Mouse (Mus musculus): ENCODE measurements at regions not wholly inside any gene's neighbourhood (a gene's known extent, or its start where the extent isn't known, plus 50 kb on each side); places are given as distances from the start of the nearest gene placed in this dataset.

DNA sequence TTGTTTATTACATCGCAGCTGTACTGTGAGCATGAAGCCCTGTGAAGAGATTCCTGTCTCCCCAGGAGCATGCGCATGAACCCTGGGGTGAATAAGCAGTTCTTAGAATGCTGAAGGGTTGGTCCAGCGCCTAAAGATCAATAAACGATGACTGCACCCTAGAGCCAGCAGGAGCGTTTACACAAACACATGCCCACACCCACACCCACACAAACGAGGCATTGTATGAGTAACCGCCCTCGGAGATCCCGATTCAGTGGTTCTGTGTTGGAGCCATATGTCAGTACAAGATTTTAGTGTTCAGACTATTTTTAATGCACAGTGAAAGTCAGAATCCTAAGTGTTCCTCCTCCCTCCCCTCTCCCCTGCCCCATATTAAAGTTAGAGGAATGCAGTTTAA lies 57.3 kb downstream of the Edn1 start:
- no peak for ATAC-seq (ENCODE audit: low FRiP score)
- WGBS, result 80% methylated on average over 9 of the region's 9 CpGs
- Histone ChIP-seq H3K27ac (no peak overlapping the region), H3K27me3 (ENCODE audit: control insufficient read depth, insufficient read depth, low read length) (no peaks in the 10 kb centered on the region), H3K4me2 (replicated peaks) (no peak overlapping the region), H3K36me3 (replicated peaks; ENCODE audit: control insufficient read depth, insufficient read depth) (no peaks in the 10 kb centered on the region), H3K9ac (no peak overlapping the region), H3K9me3 (ENCODE audit: control insufficient read depth, low read length) (no peaks in the 10 kb centered on the region), H3K4me1 (replicated peaks; ENCODE audit: control insufficient read depth, insufficient read depth, low read length) (no peaks in the 10 kb centered on the region), H3K4me3 (replicated peaks; ENCODE audit: low read length) (no peak overlapping the region)
- no peak for DNase-seq (ENCODE audit: low spot score)

DNA sequence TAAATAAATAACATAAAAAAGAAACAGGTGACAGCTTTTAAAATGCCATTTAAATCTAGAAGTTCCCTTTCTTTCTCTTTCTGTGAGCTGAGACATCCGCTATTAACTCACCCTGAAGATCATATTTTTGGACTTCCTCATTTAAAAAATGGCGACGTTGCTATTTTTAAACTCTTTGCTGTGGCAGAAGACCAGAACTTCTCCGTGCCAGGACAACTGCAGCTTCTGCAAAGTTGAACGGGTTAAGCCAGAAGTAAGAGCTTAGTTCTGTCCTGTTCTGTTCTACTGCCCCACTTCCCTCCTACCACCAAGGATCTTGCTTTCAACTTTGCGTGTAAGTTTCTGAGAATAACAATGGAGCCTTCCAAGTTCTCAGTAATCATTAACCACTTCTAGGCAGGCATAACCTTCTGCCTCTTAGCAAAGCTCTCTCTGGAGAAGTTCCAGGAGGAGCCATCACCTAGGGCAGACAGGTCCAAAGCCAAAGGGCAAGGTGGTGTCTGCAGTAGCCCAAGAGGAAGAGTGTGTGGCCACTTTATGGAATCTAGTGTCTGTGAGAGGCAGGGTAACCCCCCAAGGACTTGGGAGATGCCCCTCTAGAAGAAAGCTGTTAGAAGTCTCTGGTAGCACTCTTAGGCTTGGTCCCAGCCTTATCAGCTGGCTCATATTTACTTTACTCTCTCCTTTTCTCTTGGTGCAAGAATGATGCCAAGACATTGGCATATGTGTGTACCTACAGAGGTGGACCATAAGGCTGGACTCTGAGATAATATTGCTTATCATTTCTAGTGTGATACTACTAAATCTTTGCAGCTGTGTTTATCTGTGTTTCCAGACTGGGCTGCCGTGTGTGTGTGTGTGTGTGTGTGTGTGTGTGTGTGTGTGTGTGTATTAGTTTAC lies 66.6 kb downstream of the Edn1 start:
- H3K27ac ChIP-seq, result no peak overlapping the region
- ATAC-seq (ENCODE audit: low FRiP score) (no peak), DNase-seq (ENCODE audit: low spot score) (no peak)
- H3K4me3 ChIP-seq (replicated peaks; ENCODE audit: low read length), result no peak overlapping the region
- H3K9me3 ChIP-seq (ENCODE audit: control insufficient read depth, low read length), result no peaks in the 10 kb centered on the region
- H3K27me3 ChIP-seq (ENCODE audit: control insufficient read depth, insufficient read depth, low read length), result no peaks in the 10 kb centered on the region
- no peak overlapping the region for H3K4me2 ChIP-seq (replicated peaks)
- no peak overlapping the region for H3K9ac ChIP-seq
- 86% methylated on average over 7 of the region's 7 CpGs for WGBS
- H3K36me3 ChIP-seq (replicated peaks; ENCODE audit: control insufficient read depth, insufficient read depth), result no peaks in the 10 kb centered on the region
- H3K4me1 ChIP-seq (replicated peaks; ENCODE audit: control insufficient read depth, insufficient read depth, low read length), result no peaks in the 10 kb centered on the region

DNA sequence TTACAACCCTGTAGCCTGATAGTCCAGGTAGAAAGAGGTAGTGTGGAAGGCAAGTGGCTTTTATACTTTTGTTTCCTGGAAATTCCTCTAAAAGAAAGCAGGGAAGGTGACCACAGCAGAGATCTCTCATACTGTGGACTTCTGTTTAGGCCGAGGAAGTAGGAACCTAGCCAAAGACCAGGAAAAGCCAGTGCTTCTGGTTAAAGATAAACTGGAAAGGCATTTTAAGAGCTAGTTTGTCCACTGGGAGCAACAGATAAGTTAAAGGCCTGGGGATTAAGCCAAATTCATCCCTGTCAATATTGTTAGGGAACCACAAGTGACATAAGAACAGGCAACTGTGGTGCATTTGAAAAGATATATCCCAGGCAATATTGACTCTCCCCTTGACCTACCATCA lies 68.5 kb downstream of the Edn1 start:
- DNase-seq (ENCODE audit: low spot score) (no peak), ATAC-seq (ENCODE audit: low FRiP score) (no peak)
- Histone ChIP-seq H3K4me3 (replicated peaks; ENCODE audit: low read length) (no peak overlapping the region), H3K4me2 (replicated peaks) (no peak overlapping the region), H3K4me1 (replicated peaks; ENCODE audit: control insufficient read depth, insufficient read depth, low read length) (no peaks in the 10 kb centered on the region), H3K27ac (no peak overlapping the region), H3K9ac (no peak overlapping the region), H3K36me3 (replicated peaks; ENCODE audit: control insufficient read depth, insufficient read depth) (no peaks in the 10 kb centered on the region), H3K9me3 (ENCODE audit: control insufficient read depth, low read length) (no peaks in the 10 kb centered on the region), H3K27me3 (ENCODE audit: control insufficient read depth, insufficient read depth, low read length) (no peaks in the 10 kb centered on the region)
- WGBS, result 96% methylated on average over 1 of the region's 1 CpGs

DNA sequence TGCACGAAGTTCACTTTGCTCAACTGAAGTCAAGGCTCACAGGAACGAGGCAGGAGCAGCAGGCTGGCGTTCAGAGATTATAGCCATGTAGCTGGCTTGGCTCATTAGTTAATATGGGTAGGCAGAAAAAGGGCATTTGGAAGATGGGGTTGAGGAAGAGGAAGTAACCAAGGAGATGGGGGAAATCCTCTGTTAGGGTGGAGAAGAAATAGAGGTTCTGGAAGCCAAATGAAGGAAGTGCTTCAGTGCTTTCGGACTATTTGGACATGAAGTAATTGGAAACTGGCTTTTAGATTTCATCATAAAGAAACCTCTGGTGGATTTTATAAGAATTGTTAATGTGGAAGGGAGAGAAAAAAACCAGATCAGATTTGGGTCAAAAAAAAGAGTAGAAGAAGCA lies 70.9 kb downstream of the Edn1 start:
- 86% methylated on average over 4 of the region's 4 CpGs for WGBS
- H3K9ac ChIP-seq, result no peak overlapping the region
- no peak overlapping the region for H3K27ac ChIP-seq
- DNase-seq (ENCODE audit: low spot score) (no peak), ATAC-seq (ENCODE audit: low FRiP score) (no peak)
- H3K36me3 ChIP-seq (replicated peaks; ENCODE audit: control insufficient read depth, insufficient read depth), result no peaks in the 10 kb centered on the region
- no peaks in the 10 kb centered on the region for H3K9me3 ChIP-seq (ENCODE audit: control insufficient read depth, low read length)
- no peaks in the 10 kb centered on the region for H3K27me3 ChIP-seq (ENCODE audit: control insufficient read depth, insufficient read depth, low read length)
- H3K4me1 ChIP-seq (replicated peaks; ENCODE audit: control insufficient read depth, insufficient read depth, low read length), result no peaks in the 10 kb centered on the region
- H3K4me2 ChIP-seq (replicated peaks), result no peak overlapping the region
- no peak overlapping the region for H3K4me3 ChIP-seq (replicated peaks; ENCODE audit: low read length)

DNA sequence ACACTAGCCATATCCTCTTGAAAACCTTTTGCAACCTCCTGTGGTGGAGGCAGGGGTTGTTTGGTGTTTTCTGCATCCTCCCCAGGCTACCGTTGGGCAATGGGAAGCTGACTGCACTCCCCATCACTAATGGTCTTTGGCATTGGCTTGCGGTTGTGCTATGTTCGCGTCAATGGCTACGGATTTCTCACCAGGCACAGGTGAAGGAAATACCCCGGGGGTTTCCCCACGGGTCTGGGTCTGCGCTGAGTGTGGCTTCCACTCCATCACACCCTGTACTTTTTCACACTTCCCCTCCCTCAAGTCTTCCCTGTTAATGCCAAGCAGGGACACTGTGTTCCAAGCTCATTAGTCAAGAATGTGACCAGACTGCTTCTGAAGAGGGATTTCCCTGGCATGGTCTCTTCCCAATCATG lies 72.9 kb downstream of the Edn1 start:
- Histone ChIP-seq H3K36me3 (replicated peaks; ENCODE audit: control insufficient read depth, insufficient read depth) (no peaks in the 10 kb centered on the region), H3K9ac (no peak overlapping the region), H3K27ac (no peak overlapping the region), H3K27me3 (ENCODE audit: control insufficient read depth, insufficient read depth, low read length) (no peaks in the 10 kb centered on the region), H3K9me3 (ENCODE audit: control insufficient read depth, low read length) (no peaks in the 10 kb centered on the region), H3K4me2 (replicated peaks) (no peak overlapping the region), H3K4me3 (replicated peaks; ENCODE audit: low read length) (no peak overlapping the region), H3K4me1 (replicated peaks; ENCODE audit: control insufficient read depth, insufficient read depth, low read length) (no peaks in the 10 kb centered on the region)
- ATAC-seq (ENCODE audit: low FRiP score), result no peak
- 88% methylated on average over 8 of the region's 8 CpGs for WGBS
- DNase-seq (ENCODE audit: low spot score), result no peak

DNA sequence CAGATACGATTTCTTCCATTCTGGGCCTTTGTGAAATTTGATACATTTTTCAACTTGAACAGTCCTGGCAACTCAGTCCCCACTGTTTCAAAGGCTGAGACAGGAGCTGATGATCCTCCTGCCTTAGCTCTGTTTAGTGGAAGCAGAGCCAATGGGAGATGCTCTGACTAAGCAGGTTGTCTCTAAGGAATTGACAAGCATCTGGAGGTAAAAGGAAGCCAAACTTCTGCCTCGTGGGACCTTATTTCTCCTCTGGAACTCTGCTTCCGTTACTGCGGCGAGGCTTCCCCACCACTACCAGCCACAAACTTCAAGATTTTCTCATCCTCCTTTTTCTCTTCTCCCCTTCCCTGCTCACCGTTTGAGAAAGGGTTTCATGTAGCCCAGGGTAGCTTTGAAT lies 78.4 kb downstream of the Edn1 start:
- WGBS, result 80% methylated on average over 6 of the region's 6 CpGs
- H3K4me3 ChIP-seq (replicated peaks; ENCODE audit: low read length), result no peak overlapping the region
- no peaks in the 10 kb centered on the region for H3K9me3 ChIP-seq (ENCODE audit: control insufficient read depth, low read length)
- no peaks in the 10 kb centered on the region for H3K36me3 ChIP-seq (replicated peaks; ENCODE audit: control insufficient read depth, insufficient read depth)
- no peaks in the 10 kb centered on the region for H3K4me1 ChIP-seq (replicated peaks; ENCODE audit: control insufficient read depth, insufficient read depth, low read length)
- H3K4me2 ChIP-seq (replicated peaks), result no peak overlapping the region
- no peak for ATAC-seq (ENCODE audit: low FRiP score)
- H3K27me3 ChIP-seq (ENCODE audit: control insufficient read depth, insufficient read depth, low read length), result no peaks in the 10 kb centered on the region
- H3K9ac ChIP-seq, result no peak overlapping the region
- no peak for DNase-seq (ENCODE audit: low spot score)
- no peak overlapping the region for H3K27ac ChIP-seq

DNA sequence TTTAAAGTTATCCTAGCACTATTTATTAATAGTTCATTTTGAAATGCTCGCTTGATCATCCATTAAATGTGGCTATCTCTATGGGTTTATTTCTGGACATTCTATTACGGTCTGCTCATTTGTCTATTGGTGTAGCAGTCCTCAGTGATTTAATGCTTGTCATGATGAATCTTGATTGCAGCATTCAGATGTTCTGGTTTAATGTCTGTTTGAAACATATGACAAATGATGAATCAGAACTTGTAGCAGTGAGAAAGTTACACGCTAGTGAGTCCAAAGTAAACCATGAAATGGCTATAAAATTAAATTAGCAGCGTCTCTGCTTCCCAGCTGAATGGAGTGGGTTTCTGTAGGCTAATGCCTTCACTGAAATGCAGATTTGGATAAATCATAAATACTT lies 81.8 kb downstream of the Edn1 start:
- Histone ChIP-seq H3K9ac (no peak overlapping the region), H3K36me3 (replicated peaks; ENCODE audit: control insufficient read depth, insufficient read depth) (no peaks in the 10 kb centered on the region), H3K4me3 (replicated peaks; ENCODE audit: low read length) (no peak overlapping the region), H3K4me1 (replicated peaks; ENCODE audit: control insufficient read depth, insufficient read depth, low read length) (no peaks in the 10 kb centered on the region), H3K27ac (no peak overlapping the region), H3K27me3 (ENCODE audit: control insufficient read depth, insufficient read depth, low read length) (no peaks in the 10 kb centered on the region), H3K4me2 (replicated peaks) (no peak overlapping the region), H3K9me3 (ENCODE audit: control insufficient read depth, low read length) (no peaks in the 10 kb centered on the region)
- no peak for DNase-seq (ENCODE audit: low spot score)
- ATAC-seq (ENCODE audit: low FRiP score), result no peak
- 71% methylated on average over 4 of the region's 4 CpGs for WGBS

DNA sequence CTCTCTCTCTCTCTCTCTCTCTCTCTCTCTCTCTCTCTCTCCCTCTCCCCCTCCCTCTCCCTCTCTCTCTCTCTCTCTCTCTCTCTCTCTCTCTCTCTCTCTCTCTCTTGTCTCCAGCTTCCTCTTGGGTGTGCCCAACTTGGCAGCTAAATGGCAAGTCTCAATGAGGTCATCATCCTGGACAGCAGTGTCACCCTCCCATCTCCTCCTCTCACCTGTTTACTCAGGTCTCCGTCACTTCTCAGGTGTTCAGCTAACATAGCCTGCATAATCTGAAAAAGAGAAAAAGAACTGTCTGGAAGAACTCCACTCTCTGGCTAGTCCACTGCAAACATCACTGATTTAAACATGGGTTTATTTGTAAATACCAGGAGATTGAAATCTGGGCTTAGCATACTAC lies 89.1 kb downstream of the Edn1 start:
- WGBS, result 83% methylated on average over 1 of the region's 1 CpGs
- no peaks in the 10 kb centered on the region for H3K4me1 ChIP-seq (replicated peaks; ENCODE audit: control insufficient read depth, insufficient read depth, low read length)
- H3K4me2 ChIP-seq (replicated peaks), result no peak overlapping the region

DNA sequence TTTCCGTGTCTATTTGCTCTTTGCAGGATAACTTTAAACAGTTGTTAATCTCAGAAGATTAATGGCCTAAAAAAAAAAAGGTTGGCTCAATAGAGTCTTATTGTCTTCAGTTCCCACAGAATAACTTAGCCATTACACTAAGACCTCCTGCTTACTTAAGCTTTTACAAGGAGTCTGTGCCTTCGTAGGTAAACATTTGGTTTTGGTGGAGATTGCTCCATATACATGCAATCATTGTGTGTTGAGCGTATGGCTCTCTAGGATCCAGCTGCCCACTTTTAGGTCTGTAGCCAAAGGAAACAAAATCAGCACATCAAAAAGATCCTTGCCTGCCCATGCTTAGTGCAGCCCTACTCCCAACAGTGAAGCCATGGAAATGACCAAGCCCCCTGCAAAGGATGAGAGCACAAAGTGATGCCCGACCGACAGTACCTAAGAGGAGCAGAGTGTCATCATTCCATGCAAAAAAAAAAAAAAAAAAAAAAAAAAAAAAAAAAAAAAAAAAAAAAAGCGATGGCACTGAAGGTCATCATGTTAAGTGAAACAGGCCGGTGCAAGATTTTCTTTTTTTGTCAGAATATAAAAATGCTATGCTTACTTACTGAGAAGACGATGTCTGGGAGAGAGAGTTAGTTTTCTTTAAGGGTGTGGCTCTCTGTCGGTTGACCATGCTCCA lies 90.2 kb downstream of the Edn1 start:
- 83% methylated on average over 9 of the region's 9 CpGs for whole genome bisulfite sequencing
- H3K4me2 ChIP-seq (replicated peaks), result no peak overlapping the region

More for the DNA sequence above, 89.1 kb downstream of the Edn1 start:
- ATAC-seq (ENCODE audit: low FRiP score), result no peak
- Histone ChIP-seq H3K9me3 (ENCODE audit: control insufficient read depth, low read length) (no peaks in the 10 kb centered on the region), H3K27ac (no peak overlapping the region), H3K4me3 (replicated peaks; ENCODE audit: low read length) (no peak overlapping the region), H3K36me3 (replicated peaks; ENCODE audit: control insufficient read depth, insufficient read depth) (no peaks in the 10 kb centered on the region), H3K9ac (no peak overlapping the region), H3K27me3 (ENCODE audit: control insufficient read depth, insufficient read depth, low read length) (no peaks in the 10 kb centered on the region)
- DNase-seq (ENCODE audit: low spot score), result no peak

More for the DNA sequence above, 90.2 kb downstream of the Edn1 start:
- ATAC-seq (ENCODE audit: low FRiP score) (no peak), DNase-seq (ENCODE audit: low spot score) (no peak)
- Histone ChIP-seq H3K4me3 (replicated peaks; ENCODE audit: low read length) (no peak overlapping the region), H3K36me3 (replicated peaks; ENCODE audit: control insufficient read depth, insufficient read depth) (no peaks in the 10 kb centered on the region), H3K4me1 (replicated peaks; ENCODE audit: control insufficient read depth, insufficient read depth, low read length) (no peaks in the 10 kb centered on the region), H3K27me3 (ENCODE audit: control insufficient read depth, insufficient read depth, low read length) (no peaks in the 10 kb centered on the region), H3K9me3 (ENCODE audit: control insufficient read depth, low read length) (no peaks in the 10 kb centered on the region), H3K9ac (no peak overlapping the region), H3K27ac (no peak overlapping the region)

All from hindbrain, embryonic 14.5 days (tissue).